Mouse (Mus musculus) heart, embryonic 14.5 days (tissue): ENCODE measurements around the gene Ppp1r12a. TPM values are rescaled to one million over a fixed set of nuclear protein-coding genes. Genes with fewer than 3 reads are reported as not detected.

ENCODE experiments used
- ATAC-seq: fragments of 200-750 bp; cut with Nextera tagmentation; 2 replicates; pipeline ENCODE4 v1.8.0; 2017; ENCODE audit warnings: low read depth, moderate TSS enrichment; ENCODE audit not compliant: insufficient number of reproducible peaks, insufficient read depth, low FRiP score
- H3K27ac ChIP-seq, 2 experiments: fragments of 200-500 bp in 1 of 2; fragments of 300-500 bp in 1 of 2; sonication (generic) in 1 of 2; replicated peaks in 1 of 2; 2 replicates each; pipeline ENCODE4 v1.5.1; 2012 to 2014; ENCODE audit warnings: low read depth in 2 of 2, low read length in 2 of 2, control low read depth in 1 of 2, mild to moderate bottlenecking in 1 of 2, mixed read lengths in 1 of 2; ENCODE audit not compliant: control insufficient read depth in 1 of 2, insufficient read depth in 1 of 2
- H3K27me3 ChIP-seq: fragments of 300-500 bp; sonication (generic); 2 replicates; pipeline ENCODE4 v1.6.1; 2014; ENCODE audit warnings: mild to moderate bottlenecking, low read length, control low read depth; ENCODE audit not compliant: control insufficient read depth, insufficient read depth
- H3K36me3 ChIP-seq: fragments of 300-500 bp; sonication (generic); 2 replicates; pipeline ENCODE4 v1.6.1; 2014; ENCODE audit warnings: mild to moderate bottlenecking, control low read depth, low read length, mixed read lengths; ENCODE audit not compliant: control insufficient read depth, insufficient read depth
- H3K4me1 ChIP-seq, 2 experiments: fragments of 200-500 bp in 1 of 2; fragments of 300-500 bp in 1 of 2; sonication (generic) in 1 of 2; 2 replicates each; pipeline ENCODE4 v1.6.1; 2012 to 2014; ENCODE audit warnings: low read length in 2 of 2, control low read depth in 1 of 2, mixed read lengths in 1 of 2; ENCODE audit not compliant: control insufficient read depth in 2 of 2, insufficient read depth in 2 of 2
- H3K4me2 ChIP-seq: fragments of 300-500 bp; sonication (generic); 2 replicates; pipeline ENCODE4 v1.6.1; 2014; ENCODE audit warnings: mild to moderate bottlenecking, low read length
- H3K4me3 ChIP-seq, 2 experiments: fragments of 200-500 bp in 1 of 2; fragments of 300-500 bp in 1 of 2; sonication (generic) in 1 of 2; 2 replicates each; pipeline ENCODE4 v1.5.1; 2012 to 2014; ENCODE audit warnings: low read length in 2 of 2, mild to moderate bottlenecking in 2 of 2, control low read depth in 1 of 2, low read depth in 1 of 2, moderate library complexity in 1 of 2; ENCODE audit not compliant: control insufficient read depth in 1 of 2, insufficient read depth in 1 of 2
- H3K9ac ChIP-seq: fragments of 300-500 bp; sonication (generic); 2 replicates; pipeline ENCODE4 v1.6.1; 2014; ENCODE audit warnings: mild to moderate bottlenecking, low read length
- H3K9me3 ChIP-seq: fragments of 300-500 bp; sonication (generic); 2 replicates; pipeline ENCODE4 v1.6.1; 2016; ENCODE audit warnings: low read length, control low read depth; ENCODE audit not compliant: control insufficient read depth
- WGBS: fragments of 180-500 bp; shearing (Covaris S2); extraction: QIAGEN DNeasy Blood & Tissue Kit; methylation state at CpG from one replicate; pipeline ENCODE4 v1.1.7; 2014; 5-methylcytosine and 5-hydroxymethylcytosine counted together
- polyA plus RNA-seq: library from polyadenylated mRNA; unstranded; fragments of >200 nt; fragmentation: Nextera tagmentation; extraction: Ambion mirVana; gene quantifications from 2 replicates; pipeline ENCODE4 v1.2.1, GENCODE M21; 2014

Gene Ppp1r12a
- polyA plus RNA-seq, 1 experiment from 2014 or later: 108 TPM

GRCm38 (mm10) chr10:108147031-108147430 is 15.0 kb upstream of the Ppp1r12a start:
- peaks cover 4% of the 10 kb centered on the region; the same call in 1 of the 2 replicates for H3K9me3 ChIP-seq
- no peaks in the 10 kb centered on the region for H3K27me3 ChIP-seq
- H3K36me3 ChIP-seq: no peaks in the 10 kb centered on the region
- no peaks in the 10 kb centered on the region for H3K4me1 ChIP-seq
- H3K9ac ChIP-seq: no peak overlapping the region
- WGBS: 76% methylated on average over 9 of the region's 9 CpGs
- no peak overlapping the region for H3K4me2 ChIP-seq
- no peak for ATAC-seq
- H3K27ac ChIP-seq: no peak overlapping the region
- no peak overlapping the region for H3K4me3 ChIP-seq

DNA sequence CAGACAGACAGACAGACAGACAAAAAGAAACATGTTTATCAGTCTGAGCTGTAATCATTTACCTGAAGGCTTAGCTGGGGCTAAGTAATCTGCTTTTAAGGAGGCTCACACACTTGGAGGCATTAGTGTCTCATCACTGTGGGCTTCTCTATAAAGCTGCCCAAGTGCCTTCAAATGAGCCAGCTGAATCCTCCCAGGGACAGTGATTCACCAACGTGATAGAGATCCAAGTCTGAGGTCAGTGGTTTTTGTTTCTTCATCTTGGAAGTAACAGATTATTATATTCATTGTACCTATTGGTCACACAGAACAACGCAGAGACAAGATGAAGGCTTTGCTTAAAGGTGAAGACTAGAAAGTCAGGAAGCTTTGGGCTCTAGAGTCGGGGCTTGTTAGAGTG is 8.7 kb upstream of the Ppp1r12a start:
- Histone ChIP-seq H3K27ac (no peak overlapping the region), H3K9ac (no peak overlapping the region), H3K36me3 (no peaks in the 10 kb centered on the region), H3K4me3 (no peak overlapping the region), H3K4me2 (no peak overlapping the region), H3K9me3 (peaks cover 4% of the 10 kb centered on the region; the same call in 1 of the 2 replicates), H3K27me3 (no peaks in the 10 kb centered on the region), H3K4me1 (peaks cover 6 to 13% of the 10 kb centered on the region in 2 experiments; a peak in 3 of 4 replicates)
- ATAC-seq: no peak
- 84% methylated on average over 3 of the region's 3 CpGs for WGBS

- Histone ChIP-seq H3K36me3 (no peaks in the 10 kb centered on the region), H3K9ac (peak overlapping the region; percentile 28; the same call in 1 of the 2 replicates), H3K27ac (peak overlapping the region in 1 of 2 experiments; percentile 15; a peak in 2 of 4 replicates), H3K4me2 (peak overlapping the region; percentile 59), H3K9me3 (peaks cover 4% of the 10 kb centered on the region; the same call in 1 of the 2 replicates), H3K4me1 (peaks cover 7 to 13% of the 10 kb centered on the region in 2 experiments; a peak in 3 of 4 replicates), H3K4me3 (peak overlapping the region; percentile 2 to 17; a peak in 3 of 4 replicates), H3K27me3 (no peaks in the 10 kb centered on the region)
- 16% methylated on average over 21 of the region's 21 CpGs for whole genome bisulfite sequencing
- ATAC-seq: 0 out of 2 replicates have a peak, but pooled peaks have one; percentile 39
Measured at GRCm38 (mm10) chr10:108155042-108155686, 6.8 kb upstream of the Ppp1r12a start.

- peak overlapping the region; percentile 28; the same call in 1 of the 2 replicates for H3K9ac ChIP-seq
- peak overlapping the region; percentile 59 for H3K4me2 ChIP-seq
- H3K4me3 ChIP-seq: 0 out of 4 replicates have a peak overlapping the region, but pooled peaks of 1 of the 2 experiments have one; percentile 17
- H3K9me3 ChIP-seq: peaks cover 4% of the 10 kb centered on the region; the same call in 1 of the 2 replicates
- H3K4me1 ChIP-seq: peaks cover 7 to 14% of the 10 kb centered on the region in 2 experiments; a peak in 3 of 4 replicates
- H3K27ac ChIP-seq: 0 out of 4 replicates have a peak overlapping the region, but pooled peaks of 1 of the 2 experiments have one; percentile 15
- no peak for ATAC-seq
- H3K36me3 ChIP-seq: no peaks in the 10 kb centered on the region
- 40% methylated on average over 7 of the region's 7 CpGs for WGBS
- H3K27me3 ChIP-seq: no peaks in the 10 kb centered on the region
Measured at GRCm38 (mm10) chr10:108155687-108156067, 6.3 kb upstream of the Ppp1r12a start.

GRCm38 (mm10) chr10:108156128-108156527 is 5.9 kb upstream of the Ppp1r12a start:
- H3K27ac ChIP-seq: no peak overlapping the region
- H3K9ac ChIP-seq: no peak overlapping the region
- ATAC-seq: no peak
- peaks cover 7 to 18% of the 10 kb centered on the region in 2 experiments; a peak in 3 of 4 replicates for H3K4me1 ChIP-seq
- H3K27me3 ChIP-seq: no peaks in the 10 kb centered on the region
- peaks cover 1% of the 10 kb centered on the region; the same call in 1 of the 2 replicates for H3K9me3 ChIP-seq
- 82% methylated on average over 3 of the region's 3 CpGs for WGBS
- no peak overlapping the region for H3K4me2 ChIP-seq
- no peaks in the 10 kb centered on the region for H3K36me3 ChIP-seq
- H3K4me3 ChIP-seq: no peak overlapping the region

- Histone ChIP-seq H3K4me3 (no peak overlapping the region), H3K27ac (no peak overlapping the region), H3K27me3 (no peaks in the 10 kb centered on the region), H3K36me3 (no peaks in the 10 kb centered on the region), H3K9me3 (no peaks in the 10 kb centered on the region), H3K9ac (no peak overlapping the region), H3K4me1 (peaks cover 7 to 18% of the 10 kb centered on the region in 2 experiments; a peak in 3 of 4 replicates), H3K4me2 (no peak overlapping the region)
- WGBS: 77% methylated on average over 14 of the region's 14 CpGs
- ATAC-seq: no peak
Measured at GRCm38 (mm10) chr10:108159002-108159401, 3.0 kb upstream of the Ppp1r12a start.

DNA sequence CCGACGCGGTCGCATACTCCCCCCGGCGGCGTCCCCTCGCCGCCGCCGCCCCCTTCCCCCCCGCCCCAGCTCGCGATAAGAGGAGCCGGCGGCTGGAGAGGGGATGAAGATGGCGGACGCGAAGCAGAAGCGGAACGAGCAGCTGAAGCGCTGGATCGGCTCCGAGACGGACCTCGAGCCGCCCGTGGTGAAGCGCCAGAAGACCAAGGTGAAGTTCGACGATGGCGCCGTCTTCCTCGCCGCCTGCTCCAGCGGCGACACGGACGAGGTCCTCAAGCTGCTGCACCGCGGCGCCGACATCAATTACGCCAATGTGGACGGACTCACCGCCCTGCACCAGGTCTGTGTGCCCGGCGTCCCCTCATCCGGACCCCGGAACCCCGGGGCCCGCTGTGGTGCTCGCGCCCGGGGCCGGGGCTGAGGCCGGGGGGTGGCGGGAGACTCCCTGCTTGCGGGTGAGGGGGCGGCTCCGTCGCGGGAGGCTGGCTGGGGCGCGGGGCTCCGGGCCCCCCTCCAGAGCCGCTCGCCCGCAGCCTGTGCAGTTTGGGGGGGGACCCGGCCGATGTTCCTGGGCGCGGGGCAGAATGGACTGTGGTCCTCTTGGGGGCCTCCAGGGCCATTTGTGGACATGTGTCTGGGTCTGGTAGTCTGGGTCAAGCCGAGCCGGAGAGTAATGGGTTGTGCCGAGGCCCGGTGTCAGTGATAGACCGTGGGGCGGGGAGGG is 466 bp downstream of the Ppp1r12a start:
- under 1% methylated on average over 77 of the region's 79 CpGs for WGBS
- H3K9me3 ChIP-seq: no peaks in the 10 kb centered on the region
- ATAC-seq: peak; percentile 34
- H3K4me1 ChIP-seq: peaks cover 4 to 30% of the 10 kb centered on the region in 2 experiments; a peak in 3 of 4 replicates
- no peaks in the 10 kb centered on the region for H3K36me3 ChIP-seq
- H3K4me3 ChIP-seq: peak overlapping the region; percentile 76 to 89
- peak overlapping the region; percentile 99 for H3K9ac ChIP-seq
- H3K4me2 ChIP-seq: peak overlapping the region; percentile 79
- peak overlapping the region; percentile 96 to 99 for H3K27ac ChIP-seq
- H3K27me3 ChIP-seq: no peaks in the 10 kb centered on the region
